Mouse (Mus musculus): ENCODE measurements around the gene Atp8b4. TPM values are rescaled to one million over a fixed set of nuclear protein-coding genes. Genes with fewer than 3 reads are reported as not detected.
"Not testable (repeated sequence)": the region's sequence is repeated elsewhere in the genome, so short reads cannot be mapped to it uniquely, and the experiment has no call there.

The Atp8b4 gene
- polyA plus RNA-seq, 1 experiment from 2014 or later: 0.21 TPM

- 52% methylated on average over 6 of the region's 6 CpGs for WGBS
- no peak for ATAC-seq (ENCODE audit: low FRiP score, low TSS enrichment)
- H3K27ac ChIP-seq (ENCODE audit: low read length): no peak overlapping the region
Observed at GRCm38 (mm10) chr2:126483337-126483736, 17.1 kb downstream of the Atp8b4 start.

DNA sequence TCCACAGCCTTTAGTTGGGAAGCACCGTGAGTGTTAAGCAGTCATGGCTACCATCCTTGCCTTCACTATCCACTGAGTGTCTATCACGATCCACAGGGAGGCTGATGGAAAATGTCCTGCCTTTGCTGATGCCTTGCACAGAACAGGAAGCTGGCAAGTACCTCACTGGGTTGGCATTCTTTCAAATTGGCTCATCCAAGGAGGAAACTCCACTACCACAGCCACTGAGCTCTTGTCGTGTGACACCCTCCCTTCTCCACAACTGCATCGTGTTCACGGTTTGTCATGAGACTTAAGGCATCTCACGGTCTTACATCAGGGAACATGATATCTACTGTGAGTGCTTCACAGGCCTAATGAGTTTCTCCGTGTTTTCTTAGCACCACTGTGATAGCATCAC is 22.9 kb downstream of the Atp8b4 start:
- Histone ChIP-seq H3K27me3 (ENCODE audit: insufficient read depth, low read length) (no peaks in the 10 kb centered on the region), H3K9me3 (ENCODE audit: low read length) (no peaks in the 10 kb centered on the region), H3K9ac (replicated peaks; ENCODE audit: low read length) (no peak overlapping the region), H3K4me1 (ENCODE audit: insufficient read depth, low read length) (no peaks in the 10 kb centered on the region), H3K4me2 (replicated peaks; ENCODE audit: low read depth, low read length) (no peak overlapping the region), H3K4me3 (ENCODE audit: low read length) (no peak overlapping the region), H3K36me3 (ENCODE audit: insufficient read depth, low read length) (no peaks in the 10 kb centered on the region), H3K27ac (ENCODE audit: low read length) (no peak overlapping the region)
- WGBS: 76% methylated on average over 7 of the region's 7 CpGs
- ATAC-seq (ENCODE audit: low FRiP score, low TSS enrichment): no peak

More at GRCm38 (mm10) chr2:126483337-126483736, 17.1 kb downstream of the Atp8b4 start:
- Histone ChIP-seq H3K36me3 (ENCODE audit: insufficient read depth, low read length) (no peaks in the 10 kb centered on the region), H3K4me3 (ENCODE audit: low read length) (no peak overlapping the region), H3K9ac (replicated peaks; ENCODE audit: low read length) (no peak overlapping the region), H3K4me2 (replicated peaks; ENCODE audit: low read depth, low read length) (no peak overlapping the region), H3K4me1 (ENCODE audit: insufficient read depth, low read length) (no peaks in the 10 kb centered on the region), H3K9me3 (ENCODE audit: low read length) (no peaks in the 10 kb centered on the region), H3K27me3 (ENCODE audit: insufficient read depth, low read length) (no peaks in the 10 kb centered on the region)

GRCm38 (mm10) chr2:126475681-126476410 is 24.6 kb downstream of the Atp8b4 start:
- Histone ChIP-seq H3K4me2 (replicated peaks; ENCODE audit: low read depth, low read length) (no peak overlapping the region), H3K9me3 (ENCODE audit: low read length) (no peaks in the 10 kb centered on the region), H3K4me3 (ENCODE audit: low read length) (no peak overlapping the region), H3K4me1 (ENCODE audit: insufficient read depth, low read length) (no peaks in the 10 kb centered on the region), H3K27ac (ENCODE audit: low read length) (no peak overlapping the region), H3K9ac (replicated peaks; ENCODE audit: low read length) (no peak overlapping the region), H3K36me3 (ENCODE audit: insufficient read depth, low read length) (no peaks in the 10 kb centered on the region), H3K27me3 (ENCODE audit: insufficient read depth, low read length) (no peaks in the 10 kb centered on the region)
- WGBS: 93% methylated on average over 11 of the region's 11 CpGs
- ATAC-seq (ENCODE audit: low FRiP score, low TSS enrichment): no peak

- 92% methylated on average over 6 of the region's 6 CpGs for WGBS
- no peaks in the 10 kb centered on the region for H3K4me1 ChIP-seq (ENCODE audit: insufficient read depth, low read length)
- no peak overlapping the region for H3K9ac ChIP-seq (replicated peaks; ENCODE audit: low read length)
- no peaks in the 10 kb centered on the region for H3K9me3 ChIP-seq (ENCODE audit: low read length)
- no peak overlapping the region for H3K27ac ChIP-seq (ENCODE audit: low read length)
- H3K27me3 ChIP-seq (ENCODE audit: insufficient read depth, low read length): no peaks in the 10 kb centered on the region
- no peak overlapping the region for H3K4me3 ChIP-seq (ENCODE audit: low read length)
- no peak overlapping the region for H3K4me2 ChIP-seq (replicated peaks; ENCODE audit: low read depth, low read length)
- no peak for ATAC-seq (ENCODE audit: low FRiP score, low TSS enrichment)
- H3K36me3 ChIP-seq (ENCODE audit: insufficient read depth, low read length): no peaks in the 10 kb centered on the region
Observed at GRCm38 (mm10) chr2:126474019-126474418, 26.5 kb downstream of the Atp8b4 start.

- Histone ChIP-seq H3K9me3 (ENCODE audit: low read length) (no peaks in the 10 kb centered on the region), H3K36me3 (ENCODE audit: insufficient read depth, low read length) (no peaks in the 10 kb centered on the region), H3K9ac (replicated peaks; ENCODE audit: low read length) (no peak overlapping the region), H3K4me3 (ENCODE audit: low read length) (no peak overlapping the region), H3K27ac (ENCODE audit: low read length) (no peak overlapping the region), H3K4me1 (ENCODE audit: insufficient read depth, low read length) (no peaks in the 10 kb centered on the region), H3K4me2 (replicated peaks; ENCODE audit: low read depth, low read length) (no peak overlapping the region), H3K27me3 (ENCODE audit: insufficient read depth, low read length) (no peaks in the 10 kb centered on the region)
- 56% methylated on average over 5 of the region's 5 CpGs for WGBS
- ATAC-seq (ENCODE audit: low FRiP score, low TSS enrichment): no peak
Observed at GRCm38 (mm10) chr2:126472836-126473235, 27.6 kb downstream of the Atp8b4 start.

DNA sequence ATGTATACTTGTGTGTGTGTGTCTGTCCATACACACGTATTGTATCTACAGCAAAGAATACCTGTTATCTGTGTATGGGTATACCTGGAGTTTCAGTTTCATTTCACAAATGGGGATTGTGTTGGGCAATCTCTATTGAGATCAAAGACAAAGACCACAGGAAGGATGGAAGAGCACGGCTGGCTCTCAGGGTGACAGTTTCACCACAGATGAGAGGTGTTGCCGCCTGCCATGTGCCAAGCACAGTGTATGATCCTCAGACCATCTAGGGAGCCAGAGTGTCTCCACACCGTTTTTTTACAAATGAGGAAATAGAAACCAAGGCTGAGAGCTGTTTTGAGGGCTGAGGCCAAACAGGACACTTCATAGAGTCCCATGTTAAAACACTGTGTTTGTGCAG is 32.7 kb downstream of the Atp8b4 start:
- no peak for ATAC-seq (ENCODE audit: low FRiP score, low TSS enrichment)
- H3K27ac ChIP-seq (ENCODE audit: low read length): no peak overlapping the region
- H3K4me2 ChIP-seq (replicated peaks; ENCODE audit: low read depth, low read length): no peak overlapping the region
- H3K4me1 ChIP-seq (ENCODE audit: insufficient read depth, low read length): no peaks in the 10 kb centered on the region
- H3K9ac ChIP-seq (replicated peaks; ENCODE audit: low read length): no peak overlapping the region
- H3K9me3 ChIP-seq (ENCODE audit: low read length): no peaks in the 10 kb centered on the region
- H3K36me3 ChIP-seq (ENCODE audit: insufficient read depth, low read length): no peaks in the 10 kb centered on the region
- no peaks in the 10 kb centered on the region for H3K27me3 ChIP-seq (ENCODE audit: insufficient read depth, low read length)
- H3K4me3 ChIP-seq (ENCODE audit: low read length): no peak overlapping the region
- WGBS: 74% methylated on average over 4 of the region's 4 CpGs

DNA sequence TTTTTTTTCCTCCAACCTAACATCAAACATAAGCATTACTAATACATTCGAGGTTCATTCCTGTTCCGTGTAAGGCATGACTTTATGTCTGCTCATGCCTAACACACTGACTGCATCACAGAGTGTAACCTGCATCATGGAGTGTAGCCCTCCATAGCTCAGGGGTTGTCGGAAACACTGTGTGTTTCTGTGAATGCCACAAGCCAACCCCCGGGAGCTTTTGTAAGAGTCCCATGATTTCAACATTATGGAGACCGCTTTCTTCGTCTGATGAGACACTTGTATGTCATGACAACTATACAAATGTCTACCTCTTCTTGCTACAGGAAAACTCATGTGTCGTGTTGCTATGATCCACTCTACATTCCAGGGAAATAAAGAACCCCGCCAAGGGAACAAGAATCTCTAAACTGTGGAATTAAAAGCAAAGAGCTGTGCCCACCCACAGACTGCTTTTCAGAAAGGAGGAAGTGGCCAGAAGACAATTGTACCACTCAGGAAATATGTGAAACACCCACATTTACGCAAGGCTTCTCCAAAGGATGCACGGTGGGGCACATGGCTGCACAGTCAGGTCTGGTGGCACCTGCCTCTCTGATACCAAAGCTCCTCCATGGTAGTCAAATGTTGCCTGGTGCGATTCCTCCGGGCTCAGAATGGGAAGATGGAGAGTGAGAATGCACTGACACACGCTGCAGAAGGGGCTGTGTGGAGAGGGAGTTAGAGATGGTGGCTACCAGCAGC is 33.9 kb downstream of the Atp8b4 start:
- WGBS: 87% methylated on average over 13 of the region's 13 CpGs
- ATAC-seq (ENCODE audit: low FRiP score, low TSS enrichment): no peak
- Histone ChIP-seq H3K4me1 (ENCODE audit: insufficient read depth, low read length) (no peaks in the 10 kb centered on the region), H3K9me3 (ENCODE audit: low read length) (no peaks in the 10 kb centered on the region), H3K4me3 (ENCODE audit: low read length) (no peak overlapping the region), H3K4me2 (replicated peaks; ENCODE audit: low read depth, low read length) (no peak overlapping the region), H3K9ac (replicated peaks; ENCODE audit: low read length) (no peak overlapping the region), H3K27ac (ENCODE audit: low read length) (no peak overlapping the region), H3K36me3 (ENCODE audit: insufficient read depth, low read length) (no peaks in the 10 kb centered on the region), H3K27me3 (ENCODE audit: insufficient read depth, low read length) (no peaks in the 10 kb centered on the region)

- no peak for ATAC-seq (ENCODE audit: low FRiP score, low TSS enrichment)
- no peaks in the 10 kb centered on the region for H3K27me3 ChIP-seq (ENCODE audit: insufficient read depth, low read length)
- H3K4me2 ChIP-seq (replicated peaks; ENCODE audit: low read depth, low read length): no peak overlapping the region
- H3K4me3 ChIP-seq (ENCODE audit: low read length): no peak overlapping the region
- no peaks in the 10 kb centered on the region for H3K9me3 ChIP-seq (ENCODE audit: low read length)
- H3K36me3 ChIP-seq (ENCODE audit: insufficient read depth, low read length): no peaks in the 10 kb centered on the region
- no peak overlapping the region for H3K9ac ChIP-seq (replicated peaks; ENCODE audit: low read length)
- no peaks in the 10 kb centered on the region for H3K4me1 ChIP-seq (ENCODE audit: insufficient read depth, low read length)
- H3K27ac ChIP-seq (ENCODE audit: low read length): no peak overlapping the region
- WGBS: 91% methylated on average over 2 of the region's 2 CpGs
Observed at GRCm38 (mm10) chr2:126458661-126459060, 41.8 kb downstream of the Atp8b4 start.

DNA sequence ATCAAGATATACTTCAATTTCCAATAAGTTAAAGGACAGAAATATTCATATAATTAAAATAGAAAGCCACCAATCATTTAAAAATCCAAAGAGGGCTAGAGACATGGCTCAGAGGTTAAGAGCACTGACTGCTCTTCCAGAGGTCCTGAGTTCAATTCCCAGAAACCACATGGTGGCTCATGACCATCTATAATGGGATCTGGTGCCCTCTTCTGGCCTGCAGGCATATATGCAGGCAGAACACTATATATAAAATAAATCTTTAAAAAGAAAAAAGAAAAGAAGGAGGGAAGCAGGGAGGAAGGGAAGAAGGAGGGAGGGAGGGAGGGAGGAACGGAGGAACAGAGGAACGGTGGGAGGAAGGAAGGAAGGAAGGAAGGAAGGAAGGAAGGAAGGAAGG is 42.7 kb downstream of the Atp8b4 start:
- H3K36me3 ChIP-seq (ENCODE audit: insufficient read depth, low read length); H3K4me3 ChIP-seq (ENCODE audit: low read length); H3K4me1 ChIP-seq (ENCODE audit: insufficient read depth, low read length); ATAC-seq (ENCODE audit: low FRiP score, low TSS enrichment); H3K27me3 ChIP-seq (ENCODE audit: insufficient read depth, low read length); H3K9ac ChIP-seq (replicated peaks; ENCODE audit: low read length); H3K4me2 ChIP-seq (replicated peaks; ENCODE audit: low read depth, low read length); H3K9me3 ChIP-seq (ENCODE audit: low read length); H3K27ac ChIP-seq (ENCODE audit: low read length): not testable (repeated sequence)
- WGBS: 29% methylated on average over 2 of the region's 2 CpGs

DNA sequence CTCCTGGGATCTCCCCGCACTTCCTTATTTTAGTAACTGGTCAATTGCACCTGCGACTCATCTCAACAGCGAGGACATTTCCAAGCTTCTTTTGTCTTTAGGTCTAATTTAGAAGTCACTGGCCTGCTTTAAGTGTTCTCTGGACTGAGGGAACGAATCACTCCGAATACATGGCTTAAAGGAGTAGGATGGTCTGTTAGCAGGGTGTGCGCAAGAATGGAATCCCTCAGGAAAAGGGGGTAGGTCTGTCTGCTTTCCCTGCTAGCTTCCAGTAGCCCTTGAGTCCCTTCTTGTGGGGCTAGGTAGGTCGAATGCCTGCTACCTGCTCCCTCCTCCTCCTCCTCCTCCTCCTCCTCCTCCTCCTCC is 49.6 kb downstream of the Atp8b4 start:
- Histone ChIP-seq H3K27ac (ENCODE audit: low read length) (peak overlapping the region; percentile 34; the same call in 1 of the 2 replicates), H3K4me1 (ENCODE audit: insufficient read depth, low read length) (no peaks in the 10 kb centered on the region), H3K4me2 (replicated peaks; ENCODE audit: low read depth, low read length) (no peak overlapping the region), H3K36me3 (ENCODE audit: insufficient read depth, low read length) (no peaks in the 10 kb centered on the region), H3K9me3 (ENCODE audit: low read length) (no peaks in the 10 kb centered on the region), H3K27me3 (ENCODE audit: insufficient read depth, low read length) (no peaks in the 10 kb centered on the region), H3K9ac (replicated peaks; ENCODE audit: low read length) (no peak overlapping the region), H3K4me3 (ENCODE audit: low read length) (no peak overlapping the region)
- ATAC-seq (ENCODE audit: low FRiP score, low TSS enrichment): no peak
- WGBS: 83% methylated on average over 7 of the region's 7 CpGs
